Comparison of ENCODE assay signal across 8 mouse cellular contexts in the genomic region with DNA sequence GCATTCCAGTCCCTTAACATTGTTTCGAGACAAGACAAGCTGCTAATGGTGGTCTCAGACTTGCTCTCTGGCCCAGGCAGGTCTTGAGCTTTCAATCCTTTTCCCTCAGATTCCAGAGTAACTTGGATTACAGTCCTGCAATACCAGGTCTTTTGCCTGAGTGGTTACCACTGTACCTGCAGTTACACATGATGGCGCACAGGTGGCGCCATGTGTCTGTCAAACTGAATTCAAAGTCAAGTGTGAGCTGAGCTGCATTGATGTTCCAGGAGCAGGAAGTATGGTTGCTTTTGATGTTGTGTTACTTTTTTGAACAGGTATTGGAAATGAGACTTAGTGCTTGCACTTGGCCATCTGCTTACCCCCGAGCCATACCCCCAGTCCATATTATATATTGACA.
A peak's percentile ranks its signal among the peaks of the same experiment; 100 is the strongest.
DNase-seq lines count a peak whose midpoint lies in the region; ATAC-seq and TF ChIP-seq lines count a peak whose summit lies in the region.
"Had no signal": no experiment of that assay in that cellular context is flagged by ENCODE, and none has a peak within 500 bp of the region (broad histone marks: within the 10 kb centered on the region; RNA-seq: fewer than 3 reads in every experiment).

No protein-coding gene starts in this region.

- no peaks in the 10 kb centered on the region for H3K27me3 ChIP-seq in liver, embryonic 12.5 days (replicated peaks)
- H3K27me3 ChIP-seq in forebrain, embryonic 14.5 days (replicated peaks; ENCODE audit: control insufficient read depth, insufficient read depth, low read length) = no peaks in the 10 kb centered on the region
- no peaks in the 10 kb centered on the region for H3K27me3 ChIP-seq in lung, postnatal 0 days (replicated peaks; ENCODE audit: insufficient read depth, low read length)
- H3K27me3 ChIP-seq: stomach, embryonic 15.5 days had no signal

- H3K4me2 ChIP-seq in liver, embryonic 12.5 days = no peak overlapping the region
- H3K4me2 ChIP-seq in forebrain, embryonic 14.5 days (ENCODE audit: low read length) = no peak overlapping the region
- no peak overlapping the region for H3K4me2 ChIP-seq in lung, postnatal 0 days (replicated peaks; ENCODE audit: low read depth, low read length)
- H3K4me2 ChIP-seq: stomach, embryonic 15.5 days had no signal

- no peaks in the 10 kb centered on the region for H3K4me1 ChIP-seq in liver, embryonic 12.5 days
- H3K4me1 ChIP-seq in forebrain, embryonic 14.5 days (ENCODE audit: control insufficient read depth, insufficient read depth, low read length) = no peaks in the 10 kb centered on the region; the same call in 1 of the 2 replicates
- no peaks in the 10 kb centered on the region for H3K4me1 ChIP-seq in lung, postnatal 0 days (ENCODE audit: insufficient read depth, low read depth, low read length)
- H3K4me1 ChIP-seq: stomach, embryonic 15.5 days had no signal

- no peak for TF ChIP-seq EP300 in lung, postnatal 0 days (IDR thresholded peaks at IDR 0.05)

- H3K9ac ChIP-seq in liver, embryonic 12.5 days = no peak overlapping the region
- H3K9ac ChIP-seq in forebrain, embryonic 14.5 days (ENCODE audit: low read length) = no peak overlapping the region
- H3K9ac ChIP-seq in lung, postnatal 0 days (replicated peaks; ENCODE audit: low read depth) = no peak overlapping the region
- H3K9ac ChIP-seq: stomach, embryonic 15.5 days had no signal

- ATAC-seq in liver, embryonic 12.5 days = no peak
- peak; percentile 40 for ATAC-seq in forebrain, embryonic 14.5 days
- ATAC-seq in lung, postnatal 0 days = no peak

- 21% methylated on average over 4 of the region's 4 CpGs for WGBS in liver, embryonic 12.5 days (ENCODE audit: insufficient replicate concordance)
- 36% methylated on average over 4 of the region's 4 CpGs for WGBS in forebrain, embryonic 14.5 days
- WGBS in lung, postnatal 0 days = 19% methylated on average over 4 of the region's 4 CpGs

- no peaks in the 10 kb centered on the region for H3K9me3 ChIP-seq in liver, embryonic 12.5 days (replicated peaks)
- no peaks in the 10 kb centered on the region for H3K9me3 ChIP-seq in forebrain, embryonic 14.5 days (replicated peaks; ENCODE audit: control insufficient read depth, low read length)
- no peaks in the 10 kb centered on the region for H3K9me3 ChIP-seq in lung, postnatal 0 days (ENCODE audit: low read length)
- H3K9me3 ChIP-seq: stomach, embryonic 15.5 days had no signal

- no peak overlapping the region for H3K27ac ChIP-seq in liver, embryonic 12.5 days
- H3K27ac ChIP-seq in forebrain, embryonic 14.5 days (ENCODE audit: low read depth, low read length) = no peak overlapping the region
- no peak overlapping the region for H3K27ac ChIP-seq in lung, postnatal 0 days (ENCODE audit: low read length)
- H3K27ac ChIP-seq: stomach, embryonic 15.5 days had no signal

- H3K36me3 ChIP-seq in liver, embryonic 12.5 days = no peaks in the 10 kb centered on the region
- no peaks in the 10 kb centered on the region for H3K36me3 ChIP-seq in forebrain, embryonic 14.5 days (ENCODE audit: control insufficient read depth, insufficient read depth, low read length)
- H3K36me3 ChIP-seq in lung, postnatal 0 days (ENCODE audit: insufficient read depth, low read length) = no peaks in the 10 kb centered on the region
- H3K36me3 ChIP-seq: stomach, embryonic 15.5 days had no signal

- peak; percentile 19 for DNase-seq in liver
- DNase-seq in Muller cell, postnatal 12 days (ENCODE audit: inconsistent ontology term) = peak; percentile 16
- peak; percentile 17 for DNase-seq in c-Kit-positive CD71-positive TER-119-positive erythroid progenitor cells, embryonic 14.5 days (ENCODE audit: low spot score)
- DNase-seq in forebrain, embryonic 14.5 days (ENCODE audit: low spot score) = peak; percentile 75
- DNase-seq in lung, postnatal 0 days (ENCODE audit: low spot score) = peak; percentile 59
- peak; percentile 21 for DNase-seq in telencephalon, adult 2 months (ENCODE audit: low read depth, low spot score)

- H3K4me3 ChIP-seq in liver, embryonic 12.5 days = no peak overlapping the region
- no peak overlapping the region for H3K4me3 ChIP-seq in forebrain, embryonic 14.5 days (ENCODE audit: low read depth, low read length)
- no peak overlapping the region for H3K4me3 ChIP-seq in lung, postnatal 0 days (ENCODE audit: low read depth, low read length)
- H3K4me3 ChIP-seq: stomach, embryonic 15.5 days had no signal

- peak; percentile 90 for TF ChIP-seq CTCF in lung, postnatal 0 days (IDR thresholded peaks at IDR 0.05)

Comparison
In these comparisons a context has a peak if more than half of its experiments do, and no peak if none do; other contexts are left out.
1. DNase-seq: peak in every context shown above with its lines; median percentile 75 in forebrain, embryonic 14.5 days; 59 in lung, postnatal 0 days; 21 in telencephalon, adult 2 months; 19 in liver; 17 in c-Kit-positive CD71-positive TER-119-positive erythroid progenitor cells, embryonic 14.5 days; 16 in Muller cell, postnatal 12 days.